Mouse (Mus musculus) kidney, postnatal 0 days (tissue): ENCODE measurements around the gene Zfp597. TPM values are rescaled to one million over a fixed set of nuclear protein-coding genes. Genes with fewer than 3 reads are reported as not detected.
"Not testable (repeated sequence)": the region's sequence is repeated elsewhere in the genome, so short reads cannot be mapped to it uniquely, and the experiment has no call there.

ENCODE experiments used
- ATAC-seq: fragments of 200-750 bp; cut with Nextera tagmentation; replicated peaks from 2 replicates; pipeline ENCODE4 v1.8.0; 2017; ENCODE audit warnings: low read depth, moderate number of reproducible peaks, moderate TSS enrichment, moderate library complexity; ENCODE audit not compliant: low FRiP score
- DNase-seq: peaks from one replicate; pipeline ENCODE4 v3.0.0-alpha.2; 2016; ENCODE audit warnings: low spot score
- H3K27ac ChIP-seq: fragments of 300-500 bp; sonication (generic); 2 replicates; pipeline ENCODE4 v1.5.1; 2014; ENCODE audit warnings: mild to moderate bottlenecking
- H3K27me3 ChIP-seq: fragments of 300-500 bp; sonication (generic); 2 replicates; pipeline ENCODE4 v1.6.1; 2014; ENCODE audit warnings: low read length, mixed read lengths; ENCODE audit not compliant: insufficient read depth
- H3K36me3 ChIP-seq: fragments of 300-500 bp; sonication (generic); 2 replicates; pipeline ENCODE4 v1.6.1; 2014; ENCODE audit warnings: low read length, mixed read lengths; ENCODE audit not compliant: insufficient read depth
- H3K4me1 ChIP-seq: fragments of 300-500 bp; sonication (generic); replicated peaks from 2 replicates; pipeline ENCODE4 v1.6.1; 2014; ENCODE audit warnings: antibody characterized with exemption, low read length, mixed read lengths; ENCODE audit not compliant: insufficient read depth
- H3K4me2 ChIP-seq: fragments of 300-500 bp; sonication (generic); 2 replicates; pipeline ENCODE4 v1.6.1; 2014; ENCODE audit warnings: mild to moderate bottlenecking, low read length, moderate library complexity, mixed read lengths
- H3K4me3 ChIP-seq: fragments of 300-500 bp; sonication (generic); replicated peaks from 2 replicates; pipeline ENCODE4 v1.5.1; 2014; ENCODE audit warnings: low read depth, low read length
- H3K9ac ChIP-seq: fragments of 300-500 bp; sonication (generic); 2 replicates; pipeline ENCODE4 v1.6.1; 2014; ENCODE audit warnings: low read depth, low read length
- H3K9me3 ChIP-seq: fragments of 300-500 bp; sonication (generic); replicated peaks from 2 replicates; pipeline ENCODE4 v1.6.1; 2016; ENCODE audit warnings: low read length, inconsistent platforms, mixed read lengths
- CTCF ChIP-seq: IDR thresholded peaks from 2 replicates; pipeline ENCODE4 v1.5.1; 2016; ENCODE audit warnings: antibody characterized with exemption, low read depth, mild to moderate bottlenecking, moderate library complexity
- WGBS: fragments of 180-500 bp; shearing (Covaris S2); extraction: QIAGEN DNeasy Blood & Tissue Kit; methylation state at CpG from one replicate; pipeline ENCODE4 v1.1.7; 2014; 5-methylcytosine and 5-hydroxymethylcytosine counted together
- microRNA-seq: library from miRNA; unstranded; fragments of <30 nt; microRNA quantifications from one replicate; pipeline ENCODE4, GENCODE M21; 2016
- polyA plus RNA-seq: library from polyadenylated mRNA; unstranded; fragments of >200 nt; fragmentation: Nextera tagmentation; extraction: Ambion mirVana; gene quantifications from 2 replicates; pipeline ENCODE4 v1.2.1, GENCODE M21; 2015

Zfp597 gene
- polyA plus RNA-seq, 1 experiment from 2014 or later: 3.3 TPM

DNA sequence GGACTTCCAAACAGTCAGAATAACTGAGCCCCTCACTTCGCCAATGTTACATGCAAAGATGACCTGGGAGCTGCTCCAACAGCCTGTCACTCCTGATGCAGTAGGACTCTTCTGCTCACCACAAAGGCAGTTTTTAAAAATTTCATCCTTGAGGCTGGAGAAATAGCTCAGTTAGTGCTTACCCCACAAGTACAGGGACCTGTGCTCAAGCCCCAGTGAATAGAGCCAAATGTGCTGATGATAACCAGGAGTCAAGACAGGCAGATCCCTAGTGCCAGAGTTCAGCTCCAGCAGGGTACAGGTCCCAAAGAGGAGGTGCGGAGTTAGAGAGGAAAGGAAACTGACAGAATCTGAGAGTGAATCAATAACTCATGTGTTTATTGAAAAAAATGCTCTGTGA lies 48.9 kb downstream of the Zfp597 start:
- no peaks in the 10 kb centered on the region for H3K4me1 ChIP-seq
- no peak for TF ChIP-seq CTCF
- H3K36me3 ChIP-seq: no peaks in the 10 kb centered on the region
- H3K4me3 ChIP-seq: no peak overlapping the region
- WGBS: 83% methylated on average over 2 of the region's 2 CpGs
- H3K27me3 ChIP-seq: no peaks in the 10 kb centered on the region
- no peaks in the 10 kb centered on the region for H3K9me3 ChIP-seq
- ATAC-seq (no peak), DNase-seq (no peak)
- H3K4me2 ChIP-seq: no peak overlapping the region
- no peak overlapping the region for H3K27ac ChIP-seq
- no peak overlapping the region for H3K9ac ChIP-seq

DNA sequence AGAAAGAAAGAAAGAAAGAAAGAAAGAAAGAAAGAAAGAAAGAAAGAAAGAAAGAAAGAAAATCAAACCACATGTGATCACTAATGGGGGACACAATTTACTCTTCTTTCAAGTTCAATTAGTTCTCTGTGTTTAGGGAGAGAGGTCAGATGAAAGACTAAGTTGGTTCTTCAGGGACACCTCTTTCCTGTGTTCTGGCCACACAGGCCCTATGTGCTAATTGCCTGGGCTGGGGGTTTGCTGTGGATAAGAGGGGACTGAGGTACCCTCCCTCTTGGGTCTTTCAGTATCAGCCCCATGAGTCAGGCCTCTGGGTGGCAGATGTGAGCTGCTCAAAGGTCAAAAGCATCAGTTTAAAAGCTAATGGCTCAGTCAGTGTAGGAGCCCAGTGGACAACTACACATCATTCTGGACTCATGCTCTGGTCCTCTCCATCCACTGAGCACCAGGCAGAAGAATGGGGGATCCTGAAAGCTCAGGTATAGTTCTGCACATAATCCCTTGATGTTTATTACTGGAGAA lies 53.7 kb downstream of the Zfp597 start, which contains the start of gene Olfr15:
Gene Olfr15 (plus strand): TSS at position 291 of the 522 bp plus-strand sequence.
- Histone ChIP-seq H3K4me2 (no peak within 1 kb of the TSS), H3K9ac (no peak within 1 kb of the TSS), H3K9me3 (no peaks in the 10 kb centered on the region), H3K4me3 (no peak within 1 kb of the TSS), H3K4me1 (no peaks in the 10 kb centered on the region), H3K27ac (no peak within 1 kb of the TSS), H3K36me3 (no peaks in the 10 kb centered on the region), H3K27me3 (no peaks in the 10 kb centered on the region)
- DNase-seq: no peak
- no peak for ATAC-seq
- peak; percentile 30; the same call in 1 of the 2 replicates for TF ChIP-seq CTCF

DNA sequence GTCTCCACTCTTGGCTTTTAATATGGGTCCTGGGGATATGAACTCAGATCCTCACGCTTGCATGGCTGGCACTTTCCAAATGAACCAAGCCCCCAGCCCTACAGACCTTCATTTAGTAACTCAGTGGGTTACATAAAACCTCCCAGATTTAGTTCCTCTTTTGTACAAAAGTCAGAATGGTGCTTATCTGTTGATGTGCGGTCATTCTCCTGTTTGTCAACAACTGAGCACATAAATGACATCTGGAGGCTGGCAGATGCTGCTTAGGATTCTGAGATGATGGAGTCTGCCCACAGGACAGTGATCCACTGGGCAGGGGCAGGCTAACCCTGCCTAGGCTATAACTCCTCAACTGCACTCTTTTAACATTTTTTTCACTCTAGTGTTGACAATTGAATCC lies 54.6 kb downstream of the Zfp597 start:
- TF ChIP-seq CTCF: no peak
- 79% methylated on average over 2 of the region's 2 CpGs for WGBS
- no peak overlapping the region for H3K9ac ChIP-seq
- no peak overlapping the region for H3K4me3 ChIP-seq
- H3K9me3 ChIP-seq: no peaks in the 10 kb centered on the region
- H3K27me3 ChIP-seq: no peaks in the 10 kb centered on the region
- H3K4me1 ChIP-seq: no peaks in the 10 kb centered on the region
- no peak overlapping the region for H3K27ac ChIP-seq
- H3K36me3 ChIP-seq: no peaks in the 10 kb centered on the region
- ATAC-seq (no peak), DNase-seq (no peak)
- H3K4me2 ChIP-seq: no peak overlapping the region

DNA sequence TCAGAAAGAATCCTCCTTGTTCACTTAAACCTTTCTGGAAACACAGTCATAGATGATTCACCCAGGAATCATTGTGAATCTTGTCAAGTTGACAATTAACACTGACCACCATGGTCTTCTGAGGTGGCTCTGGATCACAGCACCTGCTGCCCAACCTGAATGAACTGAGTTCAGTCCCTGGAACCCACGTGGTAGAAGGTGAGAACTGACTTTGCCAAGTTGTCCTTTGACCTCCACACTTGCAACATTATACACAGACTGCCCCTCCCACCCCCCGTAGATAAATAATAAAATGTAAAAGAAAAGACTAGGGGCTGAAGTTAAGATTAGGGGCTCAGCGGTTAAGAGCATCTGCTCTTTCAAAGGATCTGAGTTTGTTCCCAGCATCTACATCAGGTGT lies 56.3 kb downstream of the Zfp597 start:
- no peak overlapping the region for H3K27ac ChIP-seq
- no peak overlapping the region for H3K4me2 ChIP-seq
- no peak for DNase-seq
- no peaks in the 10 kb centered on the region for H3K9me3 ChIP-seq
- WGBS: 52% methylated on average over 3 of the region's 3 CpGs
- no peak for ATAC-seq
- no peak for TF ChIP-seq CTCF
- no peaks in the 10 kb centered on the region for H3K27me3 ChIP-seq
- H3K36me3 ChIP-seq: no peaks in the 10 kb centered on the region
- H3K4me1 ChIP-seq: no peaks in the 10 kb centered on the region
- no peak overlapping the region for H3K9ac ChIP-seq
- H3K4me3 ChIP-seq: no peak overlapping the region

DNA sequence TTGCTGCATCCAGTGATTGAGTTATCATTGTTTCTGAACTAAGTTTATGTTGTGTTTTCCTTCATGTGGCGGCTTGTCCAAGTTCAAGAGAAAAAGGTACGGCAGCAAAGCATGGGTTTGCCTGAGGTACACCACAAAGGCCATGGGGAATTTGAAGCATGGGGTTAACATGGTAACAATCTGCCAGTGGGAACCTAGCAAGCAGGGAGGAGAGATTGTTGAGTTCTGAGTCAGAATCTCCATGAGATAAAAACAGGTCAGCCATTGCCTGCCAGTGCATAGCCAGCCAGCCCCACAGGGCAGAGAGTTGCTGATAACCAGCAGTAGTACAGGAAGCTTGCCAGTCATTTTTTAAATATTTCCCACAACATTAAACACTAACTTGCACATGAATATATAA lies 64.2 kb downstream of the Zfp597 start:
- no peak overlapping the region for H3K4me3 ChIP-seq
- no peak for TF ChIP-seq CTCF
- ATAC-seq: no peak
- 89% methylated on average over 2 of the region's 2 CpGs for WGBS
- no peaks in the 10 kb centered on the region for H3K9me3 ChIP-seq
- H3K4me1 ChIP-seq: no peaks in the 10 kb centered on the region
- H3K4me2 ChIP-seq: no peak overlapping the region
- H3K9ac ChIP-seq: no peak overlapping the region
- H3K36me3 ChIP-seq: no peaks in the 10 kb centered on the region
- H3K27ac ChIP-seq: no peak overlapping the region
- no peak for DNase-seq
- H3K27me3 ChIP-seq: no peaks in the 10 kb centered on the region

DNA sequence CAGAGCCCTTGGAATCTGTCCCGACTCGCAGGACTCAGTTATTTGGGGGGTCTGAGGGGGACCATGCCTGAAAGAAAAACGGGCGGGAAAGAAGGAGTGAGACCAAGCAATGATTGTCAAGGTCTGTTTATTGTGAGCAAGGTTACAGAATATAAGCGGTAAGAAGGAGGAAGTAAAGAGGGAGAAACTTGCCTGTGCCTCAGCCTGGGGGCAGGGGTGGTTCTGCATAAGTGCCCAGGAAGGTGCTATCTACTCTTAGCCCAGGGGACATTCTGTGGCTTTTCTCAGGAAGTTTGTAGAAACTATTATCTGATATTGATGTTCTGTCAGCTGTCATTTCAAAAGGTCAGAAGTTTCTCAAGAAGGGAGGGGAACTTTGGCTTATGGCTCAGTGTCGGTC lies 69.7 kb downstream of the Zfp597 start:
- not testable (repeated sequence) for H3K4me2 ChIP-seq, H3K4me1 ChIP-seq, H3K27me3 ChIP-seq, H3K27ac ChIP-seq, ATAC-seq, H3K36me3 ChIP-seq, H3K9ac ChIP-seq, DNase-seq, H3K9me3 ChIP-seq, H3K4me3 ChIP-seq
- WGBS: 81% methylated on average over 6 of the region's 6 CpGs

Small RNA genes within 50 kb of the gene (microRNA-seq; reads per million reads assigned to microRNA genes)
- not detected for gene Gm23493

Other genes with a start within 250 kb of the Zfp597 start
- not detected in 2 replicates for gene Mefv, start 166.5 kb downstream of the Zfp597 start, polyA plus RNA-seq
- gene Zfp263, start 140.5 kb downstream of the Zfp597 start, polyA plus RNA-seq: 29.6 and 32.2 TPM in 2 replicates
- gene Olfr15, start 53.7 kb downstream of the Zfp597 start, polyA plus RNA-seq: not detected in 2 replicates
- gene Zfp174, start 37.3 kb downstream of the Zfp597 start, polyA plus RNA-seq: 0.92 and 1.2 TPM in 2 replicates
- 40.9 and 45.1 TPM in 2 replicates for gene Naa60, start 12.2 kb downstream of the Zfp597 start, polyA plus RNA-seq
- gene Gm20695, start 87 bp upstream of the Zfp597 start, polyA plus RNA-seq: 2.6 and 2.9 TPM in 2 replicates
- 11.0 and 11.4 TPM in 2 replicates for gene 1700037C18Rik, start 24.1 kb upstream of the Zfp597 start, polyA plus RNA-seq
- gene Cluap1, start 24.2 kb upstream of the Zfp597 start, polyA plus RNA-seq: 32.8 and 33.3 TPM in 2 replicates
- 1.1 and 1.3 TPM in 2 replicates for gene Nlrc3, start 92.1 kb upstream of the Zfp597 start, polyA plus RNA-seq
- gene Slx4, start 119.2 kb upstream of the Zfp597 start, polyA plus RNA-seq: 11.9 and 13.4 TPM in 2 replicates
- 6.8 and 7.8 TPM in 2 replicates for gene Dnase1, start 152.4 kb upstream of the Zfp597 start, polyA plus RNA-seq
- 89.9 and 94.6 TPM in 2 replicates for gene Trap1, start 193.3 kb upstream of the Zfp597 start, polyA plus RNA-seq